Mouse (Mus musculus) brain, embryonic 14.5 days (tissue): ENCODE results near the gene Magi2. TPM values are rescaled to one million over a fixed set of nuclear protein-coding genes. Genes with fewer than 3 reads are reported as not detected.

Experiments used
- DNase-seq: peaks from one replicate; pipeline ENCODE4 v3.0.0-alpha.2; 2011; ENCODE audit warnings: low read depth
- CTCF ChIP-seq: fragments of 200-500 bp; IDR thresholded peaks from 2 replicates; pipeline ENCODE4 v1.5.1; 2012; ENCODE audit warnings: inconsistent platforms, mild to moderate bottlenecking, moderate library complexity, borderline replicate concordance; ENCODE audit not compliant: insufficient read depth, insufficient read length; ENCODE audit errors: extremely low read depth
- POLR2A ChIP-seq: fragments of 200-500 bp; IDR thresholded peaks from 2 replicates; pipeline ENCODE4 v1.6.1; 2012; ENCODE audit warnings: mild to moderate bottlenecking, inconsistent platforms, borderline replicate concordance; ENCODE audit not compliant: poor library complexity, insufficient read depth, insufficient read length, severe bottlenecking; ENCODE audit errors: extremely low read depth
- polyA plus RNA-seq: library from polyadenylated mRNA; depleted of rRNA; stranded (reverse); fragments of >200 nt; gene quantifications from 2 replicates; pipeline ENCODE4 v1.2.3, GENCODE M21; 2012

Gene Magi2
- polyA plus RNA-seq, 1 experiment: 36.9 TPM

DNA sequence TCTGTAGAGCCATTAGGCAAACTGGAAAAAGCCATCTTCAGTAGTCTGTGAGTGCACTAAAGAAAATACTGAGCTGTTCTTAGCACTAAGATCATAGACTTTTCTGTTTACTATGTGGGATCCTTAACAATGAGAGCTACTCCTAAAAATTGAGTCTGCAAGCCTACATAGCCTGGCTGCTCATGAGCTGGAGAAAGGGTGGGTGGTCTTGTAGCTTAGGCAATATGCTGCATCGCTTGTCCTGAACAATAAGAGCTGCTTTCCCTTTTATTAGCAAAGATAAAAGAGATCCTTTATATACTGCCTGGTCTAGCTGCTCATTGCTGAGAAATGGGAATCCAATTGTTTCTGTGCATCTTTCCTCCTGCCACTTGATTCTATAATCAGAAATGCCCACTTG, 841.7 kb downstream of the Magi2 start:
- TF ChIP-seq POLR2A: no peak
- no peak for TF ChIP-seq CTCF
- DNase-seq: peak; percentile 46

DNA sequence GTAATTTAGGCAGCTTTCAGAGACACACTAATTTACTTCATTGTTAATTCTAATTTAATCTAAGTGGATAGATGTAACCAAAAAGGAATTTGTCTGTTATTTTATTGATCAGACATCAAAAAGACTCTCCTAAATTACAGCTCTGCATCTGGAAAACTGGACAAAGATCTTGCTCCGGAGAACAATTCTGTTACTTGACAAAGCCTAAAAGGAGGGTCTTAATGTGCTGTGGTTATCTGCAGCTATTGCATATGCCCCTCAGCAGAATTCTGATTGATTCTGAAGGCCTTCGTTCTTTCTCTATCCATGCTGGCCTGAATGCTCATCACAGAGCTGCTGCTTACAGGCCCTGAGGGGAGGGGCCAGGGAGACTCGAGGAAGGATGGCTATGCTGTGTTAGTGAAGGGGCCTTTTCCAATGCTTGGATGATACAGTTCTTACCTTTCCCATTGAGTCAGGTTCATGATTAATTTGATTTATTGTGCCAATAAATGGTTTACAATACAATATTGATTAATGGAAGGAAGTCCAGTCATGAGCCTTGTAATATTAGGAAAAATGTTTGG, 842.2 kb downstream of the Magi2 start:
- DNase-seq: peak; percentile 49
- TF ChIP-seq CTCF: no peak
- no peak for TF ChIP-seq POLR2A

DNA sequence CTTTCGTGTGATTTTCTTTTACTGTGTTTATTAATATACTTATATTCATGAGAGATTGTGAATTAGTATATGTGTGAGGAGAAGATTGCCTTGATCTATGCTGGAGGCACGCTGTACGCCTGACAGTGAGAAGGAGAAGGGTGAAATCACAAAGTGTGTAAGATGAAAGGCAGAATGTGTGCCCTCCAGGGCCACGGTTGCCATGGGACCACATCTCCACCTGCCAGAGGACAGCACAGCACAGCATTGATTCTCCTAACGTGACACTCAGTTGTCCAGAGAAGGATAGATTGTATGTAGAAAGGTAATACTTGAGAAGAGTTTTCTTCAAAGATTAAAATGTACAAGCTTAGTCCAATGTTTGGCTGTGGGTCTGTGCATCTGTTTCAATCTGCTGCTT, 847.3 kb downstream of the Magi2 start:
- DNase-seq: peak; percentile 19
- TF ChIP-seq POLR2A (no peak), CTCF (no peak)

DNA sequence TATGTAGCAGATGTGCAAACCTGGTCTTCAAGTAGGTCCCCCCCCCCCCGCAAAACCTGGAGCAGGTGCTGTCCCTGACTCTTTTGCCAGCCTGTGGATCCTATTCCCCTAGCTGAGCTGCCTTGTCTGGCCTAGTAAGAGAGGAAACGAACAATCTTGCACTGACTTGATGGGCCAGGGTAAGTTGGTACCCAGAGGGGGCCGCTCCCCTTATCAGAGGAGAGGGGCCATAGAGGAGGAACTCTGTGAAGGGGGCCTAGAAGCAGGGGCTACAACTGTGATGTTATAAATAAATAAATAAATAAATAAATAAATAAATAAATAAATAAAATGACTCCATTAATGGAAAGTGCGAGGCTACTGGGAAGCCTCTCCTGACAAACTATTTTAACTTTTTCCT, 848.0 kb downstream of the Magi2 start:
- no peak for DNase-seq
- TF ChIP-seq CTCF (no peak), POLR2A (no peak)

DNA sequence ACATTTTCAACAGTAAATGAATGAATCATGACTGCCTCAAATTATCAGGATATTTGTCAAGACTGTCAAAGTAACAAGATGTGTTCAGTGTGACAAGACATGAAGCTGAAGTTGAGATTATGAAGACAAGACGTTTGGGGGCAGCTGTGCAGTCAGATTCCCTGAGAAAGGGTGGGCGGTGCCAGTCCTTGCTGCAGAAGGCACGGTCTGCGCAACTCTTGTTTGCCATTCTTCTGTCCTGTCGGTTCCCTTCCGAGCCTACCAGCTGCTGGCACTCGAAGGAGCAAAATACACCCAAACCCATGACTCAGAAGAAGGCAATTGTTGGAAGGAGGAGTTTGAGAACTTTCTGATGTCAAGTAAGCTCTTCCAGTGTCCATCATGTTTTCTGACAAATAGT, 852.1 kb downstream of the Magi2 start:
- DNase-seq: no peak
- TF ChIP-seq POLR2A (no peak), CTCF (no peak)

DNA sequence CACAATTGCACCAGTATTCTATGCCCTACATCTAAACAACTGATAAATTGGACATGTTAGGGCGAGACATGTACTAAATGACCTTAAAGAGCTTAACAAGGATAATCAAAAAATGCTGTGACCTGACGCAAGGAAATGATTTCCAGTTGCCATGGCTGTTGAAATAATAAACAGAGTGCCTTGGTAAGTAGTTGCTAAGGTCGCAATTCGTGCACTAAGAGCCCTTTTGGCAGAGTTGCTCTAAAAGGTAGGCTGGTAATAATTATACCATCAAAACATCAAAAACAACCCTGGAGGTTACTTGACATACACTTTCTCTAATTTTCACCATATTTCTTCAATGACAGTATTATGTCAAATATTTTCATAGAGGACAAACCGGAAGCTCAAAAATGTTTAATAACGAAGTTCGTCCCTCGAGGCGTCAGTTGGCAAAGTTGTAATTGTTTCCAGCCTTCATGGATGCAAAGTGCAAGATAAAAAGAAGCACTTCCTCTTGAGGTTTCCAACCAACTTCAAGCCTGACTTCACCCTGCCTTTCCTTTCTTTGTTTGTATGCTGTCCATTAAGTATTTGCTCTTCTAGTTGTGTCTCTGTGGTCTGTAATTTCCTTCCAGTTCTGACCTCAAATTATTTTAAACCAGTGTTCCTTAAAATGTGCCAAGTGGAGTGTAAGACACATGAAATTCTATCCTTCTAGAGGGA, 853.9 kb downstream of the Magi2 start:
- TF ChIP-seq POLR2A: no peak
- TF ChIP-seq CTCF: no peak
- DNase-seq: no peak

DNA sequence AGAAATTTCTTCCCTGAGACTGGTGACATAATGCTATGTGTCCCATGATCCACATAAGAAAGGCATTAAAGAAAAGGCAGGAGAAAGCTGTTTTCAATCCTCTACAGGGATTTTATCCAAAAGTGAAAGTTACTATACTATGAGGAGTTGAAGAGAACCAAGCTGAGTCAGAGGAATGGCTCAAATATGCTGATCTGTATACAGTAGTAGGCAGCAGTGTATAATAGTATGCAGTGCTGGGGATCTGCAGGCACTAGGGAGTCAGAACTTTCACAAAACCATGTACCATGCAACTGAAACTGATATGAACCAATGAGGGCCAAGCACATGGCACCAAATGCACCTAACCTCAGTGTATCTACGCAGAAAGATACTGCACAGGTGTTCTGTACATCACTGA, 855.5 kb downstream of the Magi2 start:
- DNase-seq: no peak
- TF ChIP-seq CTCF (no peak), POLR2A (no peak)

DNA sequence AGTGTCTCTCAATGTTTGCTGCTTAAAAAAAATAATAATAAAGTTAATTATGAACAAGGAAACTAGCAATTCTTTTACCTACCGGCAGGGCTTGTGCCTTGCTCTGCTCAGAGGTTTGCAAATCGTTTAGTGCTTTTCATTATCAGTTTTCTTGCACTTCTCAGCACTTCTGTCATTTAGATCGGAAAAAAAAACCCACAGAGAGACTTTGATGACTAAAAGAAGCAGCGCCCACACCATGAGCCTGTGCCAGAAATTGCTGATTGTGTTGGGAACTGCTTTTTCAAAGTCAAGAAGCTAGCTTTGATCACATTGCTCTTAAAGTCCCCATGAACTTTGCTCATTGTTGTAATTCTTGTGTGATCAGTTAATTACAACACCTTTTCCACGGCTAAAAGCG, 860.2 kb downstream of the Magi2 start:
- no peak for TF ChIP-seq POLR2A
- no peak for TF ChIP-seq CTCF
- peak; percentile 33 for DNase-seq

DNA sequence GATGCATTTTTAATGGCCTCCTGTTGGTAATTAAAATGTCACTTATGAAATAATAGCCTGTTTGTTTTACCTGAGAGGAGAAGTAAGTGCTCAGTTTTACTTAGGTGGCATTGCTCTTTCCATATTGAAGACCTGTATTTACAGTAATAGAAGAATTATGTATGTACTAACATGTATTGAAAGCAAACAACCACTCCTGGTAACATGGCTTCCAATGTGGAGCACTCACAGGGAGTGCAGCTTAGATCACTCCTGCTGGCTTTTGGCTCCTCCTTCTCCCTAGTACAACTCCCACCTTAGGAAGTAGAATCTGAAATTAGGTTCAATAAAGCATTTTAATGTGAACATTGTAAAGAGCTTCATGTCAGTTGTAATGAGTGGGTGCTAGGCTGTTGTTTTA, 877.0 kb downstream of the Magi2 start:
- no peak for DNase-seq
- no peak for TF ChIP-seq POLR2A
- TF ChIP-seq CTCF: no peak

DNA sequence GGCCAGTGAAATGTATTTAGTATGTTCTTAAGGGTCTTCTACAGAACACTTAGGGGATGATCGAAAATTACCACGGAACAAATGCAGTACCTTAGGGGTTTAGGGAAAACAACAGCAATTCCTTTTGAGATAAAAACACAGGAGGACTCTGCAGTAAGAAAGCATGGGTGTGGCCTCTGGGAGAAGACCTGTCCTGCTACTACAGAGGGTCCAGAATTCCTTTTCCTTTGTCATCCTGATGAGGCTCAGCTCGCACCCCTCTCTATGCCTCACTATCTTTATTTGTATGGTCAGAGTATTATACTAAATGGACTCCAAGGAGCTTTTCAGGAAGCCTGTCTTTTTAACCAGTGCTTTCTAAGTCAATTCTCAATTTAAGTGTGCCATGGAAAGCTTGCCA, 877.7 kb downstream of the Magi2 start:
- TF ChIP-seq CTCF (no peak), POLR2A (no peak)
- DNase-seq: no peak

DNA sequence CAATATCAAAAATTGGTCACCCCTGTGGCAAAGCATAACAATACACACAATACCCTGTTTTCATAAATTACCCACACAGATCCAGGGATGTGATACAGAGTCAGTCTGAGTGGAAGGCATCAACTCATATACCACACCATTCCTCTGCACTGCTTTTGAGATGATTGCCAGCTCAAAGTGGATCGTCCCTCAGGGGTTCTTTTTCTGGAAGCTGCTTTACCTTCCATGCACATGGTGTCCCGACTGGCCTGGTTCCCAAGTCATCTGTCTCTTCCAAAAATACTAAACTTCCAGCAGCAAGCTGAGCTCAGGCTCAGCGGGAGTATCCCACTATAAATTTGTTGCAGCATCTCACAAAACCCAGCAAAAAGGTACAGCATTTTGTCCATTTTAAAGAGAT, 882.7 kb downstream of the Magi2 start:
- TF ChIP-seq POLR2A: no peak

DNA sequence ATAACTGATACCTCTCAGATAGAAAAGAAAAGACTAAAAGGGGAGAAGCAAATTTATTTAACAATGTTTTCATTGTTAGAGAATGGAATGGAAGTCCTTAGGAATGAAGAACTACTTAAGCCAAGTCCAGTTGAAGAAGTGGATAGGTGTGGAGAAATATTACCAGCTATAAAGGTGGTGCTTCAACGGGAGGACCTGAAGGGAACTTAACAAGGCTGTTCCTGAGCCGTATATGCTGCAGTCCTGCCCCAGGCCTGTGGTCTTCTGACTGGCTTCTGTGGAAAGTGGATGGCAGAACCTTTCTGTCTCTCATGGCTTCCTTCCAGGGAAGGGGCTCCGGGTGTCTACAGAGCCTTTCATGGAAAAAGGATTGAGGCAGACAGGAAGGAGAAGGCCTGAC, 890.3 kb downstream of the Magi2 start:
- no peak for DNase-seq

More for the DNA sequence above, 882.7 kb downstream of the Magi2 start:
- DNase-seq: no peak

More for the DNA sequence above, 890.3 kb downstream of the Magi2 start:
- no peak for TF ChIP-seq POLR2A
- no peak for TF ChIP-seq CTCF
